ENCODE assay signal across 26 mouse cellular contexts in the genomic region with DNA sequence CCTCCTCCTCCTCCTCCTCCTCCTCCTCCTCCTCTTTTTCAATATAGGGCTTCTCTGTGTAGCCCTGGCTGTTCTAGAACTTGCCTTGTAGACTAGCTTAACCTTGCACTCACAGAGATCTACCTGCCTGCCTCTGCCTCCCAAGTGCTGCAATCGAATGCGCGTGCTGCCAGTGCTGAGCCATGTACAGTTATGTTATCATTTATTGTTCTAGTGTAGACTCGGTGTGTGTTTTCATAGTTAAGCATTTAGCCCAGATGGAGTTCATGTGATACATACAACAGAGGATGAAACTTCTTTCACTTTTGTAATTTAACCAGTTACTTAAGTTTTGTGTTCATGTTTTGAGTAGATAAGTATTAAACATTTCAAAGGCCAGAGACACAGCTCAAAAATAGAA. TPM values are rescaled to one million over a fixed set of nuclear protein-coding genes. Genes with fewer than 3 reads are reported as not detected.
DNase-seq lines count a peak whose midpoint lies in the region; ATAC-seq and TF ChIP-seq lines count a peak whose summit lies in the region.
"Had no signal": no experiment of that assay in that cellular context is flagged by ENCODE, and none has a peak within 500 bp of the region (broad histone marks: within the 10 kb centered on the region; RNA-seq: fewer than 3 reads in every experiment).

No protein-coding gene starts in this region.

- H3K4me3 ChIP-seq in liver, embryonic 13.5 days (replicated peaks), result no peak overlapping the region
- H3K4me3 ChIP-seq: embryonic facial prominence, embryonic 12.5 days; forebrain, embryonic 10.5 days; forebrain, embryonic 15.5 days; gastrocnemius, adult 2 months; hindbrain, embryonic 10.5 days; hindbrain, embryonic 15.5 days; left cerebral cortex, adult 2 months; limb, embryonic 13.5 days had no signal

- POLR2A ChIA-PET in Patski (lab: Charles Lee), result no interaction called here

- H3K4me2 ChIP-seq in liver, embryonic 13.5 days, result no peak overlapping the region
- H3K4me2 ChIP-seq: embryonic facial prominence, embryonic 12.5 days; forebrain, embryonic 15.5 days; hindbrain, embryonic 15.5 days; limb, embryonic 13.5 days; lung, embryonic 14.5 days had no signal

- in situ Hi-C loops in Patski (cut with MboI; ENCODE audit: low pct_unique_long_range_greater_than_20kb), result loop anchor here (25.0 kb wide), 1 partner anchor 598 kb away; the partner anchor contains the start of gene Vps13a

- ATAC-seq in Patski, result peak; percentile 7
- ATAC-seq in liver, embryonic 13.5 days (ENCODE audit: low read depth), result peak; percentile 72
- ATAC-seq in megakaryocyte progenitor cell, adult 5-6 weeks (replicated peaks; ENCODE audit: poor library complexity), result peak; percentile 88
- ATAC-seq: activated CD4-positive, CD25-positive, alpha-beta regulatory T cell, adult 4 months; forebrain, embryonic 15.5 days had no signal

- no peaks in the 10 kb centered on the region for H3K27me3 ChIP-seq in Patski
- H3K27me3 ChIP-seq in liver, embryonic 13.5 days, result no peaks in the 10 kb centered on the region
- H3K27me3 ChIP-seq: embryonic facial prominence, embryonic 12.5 days; forebrain, embryonic 15.5 days; hindbrain, embryonic 15.5 days had no signal

- CTCF ChIA-PET in Patski (lab: Charles Lee), result no interaction called here

- no peaks in the 10 kb centered on the region for H3K9me3 ChIP-seq in liver, embryonic 13.5 days (replicated peaks)
- H3K9me3 ChIP-seq: embryonic facial prominence, embryonic 12.5 days; forebrain, embryonic 10.5 days; forebrain, embryonic 15.5 days; hindbrain, embryonic 10.5 days; hindbrain, embryonic 15.5 days; limb, embryonic 13.5 days had no signal

- WGBS in liver, embryonic 13.5 days (ENCODE audit: insufficient replicate concordance), result 52% methylated on average over 4 of the region's 4 CpGs

- peaks cover 21% of the 10 kb centered on the region for H3K4me1 ChIP-seq in liver, embryonic 13.5 days (replicated peaks)
- H3K4me1 ChIP-seq: embryonic facial prominence, embryonic 12.5 days; forebrain, embryonic 15.5 days; limb, embryonic 13.5 days had no signal

- H3K27ac ChIP-seq in liver, embryonic 13.5 days, result no peak overlapping the region
- H3K27ac ChIP-seq: embryonic facial prominence, embryonic 12.5 days; forebrain, embryonic 10.5 days; forebrain, embryonic 15.5 days; gastrocnemius, adult 2 months; hindbrain, embryonic 10.5 days; hindbrain, embryonic 15.5 days; left cerebral cortex, adult 2 months; limb, embryonic 13.5 days had no signal

- H3K36me3 ChIP-seq in liver, embryonic 13.5 days, result no peaks in the 10 kb centered on the region
- H3K36me3 ChIP-seq: embryonic facial prominence, embryonic 12.5 days; forebrain, embryonic 10.5 days; forebrain, embryonic 15.5 days; hindbrain, embryonic 10.5 days; hindbrain, embryonic 15.5 days; limb, embryonic 13.5 days had no signal

- intact Hi-C loops in gastrocnemius, postnatal 36 days (cut with DNase I), result no loop called here

- no peak for TF ChIP-seq CTCF in Patski (IDR thresholded peaks at IDR 0.05)

- no peak for DNase-seq in Patski (ENCODE audit: low read depth, low spot score)
- DNase-seq in c-Kit-positive CD71-positive TER-119-positive erythroid progenitor cells, embryonic 14.5 days (ENCODE audit: low spot score), result peak; percentile 15
- no peak for DNase-seq in liver, embryonic 13.5 days
- no peak for DNase-seq in gastrocnemius, postnatal 36 days
- DNase-seq in testis, postnatal 10 days (ENCODE audit: low spot score), result no peak
- DNase-seq: adrenal gland, adult 8-10 months; B cell, adult 2 months; cerebellum, adult 8-10 months; cerebellum, postnatal 36 days; embryo, embryonic 11 days; gastrocnemius, adult 2 months; heart, postnatal 14 days; kidney, adult 18-20 months; kidney, postnatal 10 days; lung, embryonic 14.5 days; lung, postnatal 14 days; midbrain, embryonic 14.5 days had no signal

- no peak overlapping the region for H3K9ac ChIP-seq in liver, embryonic 13.5 days
- H3K9ac ChIP-seq: embryonic facial prominence, embryonic 12.5 days; forebrain, embryonic 15.5 days; hindbrain, embryonic 15.5 days; limb, embryonic 13.5 days; lung, embryonic 14.5 days had no signal

RNA-seq across cellular contexts. Expression of gene Rfk, which starts 8.8 kb away (rescaled TPM):
- 91.9 TPM for polyA plus RNA-seq in Patski (2021)
- 73.0 and 84.8 TPM in 2 replicates for polyA plus RNA-seq in liver, embryonic 13.5 days (2015; fragmentation: Nextera tagmentation; extraction: Ambion mirVana)
- 74.3 and 75.3 TPM in 2 replicates for total RNA-seq in megakaryocyte progenitor cell, adult 5-6 weeks (2015)
- 26.6 and 26.9 TPM in 2 replicates for total RNA-seq in megakaryocyte progenitor cell, adult 5-6 weeks (2017)
- total RNA-seq in gastrocnemius, postnatal 36 days (2021), result 10 to 100 TPM; 60.5 to 64.7 TPM

RNA-seq across cellular contexts. Expression of gene Gcnt1, which starts 12.4 kb away (rescaled TPM):
- 0.60 TPM for polyA plus RNA-seq in Patski (2021)
- 17.9 and 25.0 TPM in 2 replicates for polyA plus RNA-seq in liver, embryonic 13.5 days (2015; fragmentation: Nextera tagmentation; extraction: Ambion mirVana)
- 19.3 and 21.9 TPM in 2 replicates for total RNA-seq in megakaryocyte progenitor cell, adult 5-6 weeks (2015)
- total RNA-seq in megakaryocyte progenitor cell, adult 5-6 weeks (2017), result 25.9 and 26.1 TPM in 2 replicates
- under 1 TPM; 0.39 to 0.48 TPM for total RNA-seq in gastrocnemius, postnatal 36 days (2021)

Comparison
In these comparisons a context has a peak if more than half of its experiments do, and no peak if none do; other contexts are left out.
1. ATAC-seq: peak in every context shown above with its lines; median percentile 88 in megakaryocyte progenitor cell, adult 5-6 weeks; 72 in liver, embryonic 13.5 days; 7 in Patski.
2. RNA of gene Gcnt1, which starts 12.4 kb away (total RNA-seq): 19.3 to 26.1 TPM in megakaryocyte progenitor cell, adult 5-6 weeks; 0.39 to 0.48 TPM in gastrocnemius, postnatal 36 days; every median in the first group is over 10 times any median in the second.